Mouse (Mus musculus) ovary, postnatal 36 days (tissue): ENCODE data around the gene Gm13691.
A peak's percentile ranks its signal among the peaks of the same experiment; 100 is the strongest.
"Not testable (repeated sequence)": the region's sequence is repeated elsewhere in the genome, so short reads cannot be mapped to it uniquely, and the experiment has no call there.

ENCODE experiments used
- DNase-seq: peaks from one replicate; pipeline ENCODE4 v3.0.0; 2022; ENCODE audit warnings: low spot score, mixed read lengths

The Gm13691 gene

DNA sequence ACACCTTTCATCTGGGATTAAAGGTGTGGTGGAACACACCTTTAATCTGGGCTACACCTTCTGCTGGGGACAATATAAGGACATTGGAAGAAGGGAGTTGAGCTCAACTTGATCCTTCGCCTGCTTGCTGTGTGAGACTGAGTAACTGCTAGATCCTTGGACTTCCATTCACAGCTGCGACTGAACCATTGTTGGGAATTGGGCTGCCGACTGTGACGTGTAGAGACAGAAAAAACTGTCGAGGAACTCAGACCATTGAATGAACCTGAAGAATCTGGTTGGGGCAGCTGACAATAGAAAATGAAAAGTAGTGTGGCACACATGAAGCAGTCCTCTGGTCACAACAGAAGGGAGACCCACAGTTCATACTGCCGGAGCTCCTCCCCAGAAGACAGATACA lies at the start of gene Gm13691:
Gm13691 (plus strand) TSS at position 301 of the 400 bp plus-strand sequence.
- not testable (repeated sequence) for DNase-seq

- DNase-seq: peak; percentile 51
These were observed 49.4 kb upstream of the Gm13691 start, which contains the start of gene Zswim2 for GRCm38 (mm10) chr2:83940931-83941361. Gene Zswim2, minus strand, starts transcription at chr2:83941228.

DNA sequence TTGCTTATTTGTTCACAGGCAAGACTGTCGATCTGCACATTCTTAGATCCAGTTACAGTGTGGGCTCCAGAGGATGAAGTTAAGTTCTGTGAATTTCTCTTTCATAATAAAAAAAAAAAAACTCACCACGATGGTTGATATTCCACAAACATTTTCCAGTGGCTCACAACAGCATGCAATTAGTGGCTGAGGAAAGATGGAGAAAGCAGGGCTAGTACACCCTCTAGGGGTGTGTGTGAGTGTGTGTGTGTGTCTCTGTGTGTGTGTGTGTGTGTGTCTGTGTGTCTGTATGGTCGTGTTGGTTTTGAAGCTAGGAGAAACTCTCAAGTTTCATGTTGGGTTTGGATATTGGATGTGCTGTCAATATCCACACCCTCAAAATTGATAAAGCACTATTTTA lies 49.0 kb upstream of the Gm13691 start:
- DNase-seq: no peak

DNA sequence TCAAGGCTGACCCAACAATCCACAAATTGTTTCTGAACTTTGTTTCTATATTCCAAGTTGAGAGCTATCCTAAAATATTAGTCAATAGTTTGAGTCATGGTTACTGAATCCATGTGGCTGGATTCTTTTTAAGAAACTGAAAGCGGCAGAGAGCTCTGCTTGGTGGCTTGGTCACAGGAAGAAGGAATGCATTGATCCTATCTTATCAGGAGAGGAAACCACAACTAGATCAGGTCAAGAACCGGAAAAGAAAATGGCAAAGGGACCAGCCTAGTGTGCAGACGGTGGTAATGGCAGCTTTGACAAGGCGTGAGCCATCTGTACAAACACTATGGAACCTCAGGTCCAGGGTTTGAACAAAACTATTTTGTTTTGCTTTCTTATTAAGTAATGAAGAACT lies 48.6 kb upstream of the Gm13691 start:
- DNase-seq: no peak

GRCm38 (mm10) chr2:83955393-83955792 lies 35.0 kb upstream of the Gm13691 start, which contains the start of gene Gm13698:
Gene Gm13698, plus strand, starts transcription at chr2:83955693.
- not testable (repeated sequence) for DNase-seq

- not testable (repeated sequence) for DNase-seq
These were observed 29.1 kb upstream of the Gm13691 start, which contains the start of gene Gm13693 for GRCm38 (mm10) chr2:83961203-83961602. Gene Gm13693, plus strand, starts transcription at chr2:83961503.

DNA sequence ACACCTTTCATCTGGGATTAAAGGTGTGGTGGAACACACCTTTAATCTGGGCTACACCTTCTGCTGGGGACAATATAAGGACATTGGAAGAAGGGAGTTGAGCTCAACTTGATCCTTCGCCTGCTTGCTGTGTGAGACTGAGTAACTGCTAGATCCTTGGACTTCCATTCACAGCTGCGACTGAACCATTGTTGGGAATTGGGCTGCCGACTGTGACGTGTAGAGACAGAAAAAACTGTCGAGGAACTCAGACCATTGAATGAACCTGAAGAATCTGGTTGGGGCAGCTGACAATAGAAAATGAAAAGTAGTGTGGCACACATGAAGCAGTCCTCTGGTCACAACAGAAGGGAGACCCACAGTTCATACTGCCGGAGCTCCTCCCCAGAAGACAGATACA lies 23.3 kb upstream of the Gm13691 start, which contains the start of gene Gm13695:
Gm13695 (plus strand) TSS at position 301 of the 400 bp plus-strand sequence.
- not testable (repeated sequence) for DNase-seq

- not testable (repeated sequence) for DNase-seq
These were observed 17.5 kb upstream of the Gm13691 start, which contains the start of gene Gm13696 for GRCm38 (mm10) chr2:83972823-83973222. Gene Gm13696, plus strand, starts transcription at chr2:83973123.

DNA sequence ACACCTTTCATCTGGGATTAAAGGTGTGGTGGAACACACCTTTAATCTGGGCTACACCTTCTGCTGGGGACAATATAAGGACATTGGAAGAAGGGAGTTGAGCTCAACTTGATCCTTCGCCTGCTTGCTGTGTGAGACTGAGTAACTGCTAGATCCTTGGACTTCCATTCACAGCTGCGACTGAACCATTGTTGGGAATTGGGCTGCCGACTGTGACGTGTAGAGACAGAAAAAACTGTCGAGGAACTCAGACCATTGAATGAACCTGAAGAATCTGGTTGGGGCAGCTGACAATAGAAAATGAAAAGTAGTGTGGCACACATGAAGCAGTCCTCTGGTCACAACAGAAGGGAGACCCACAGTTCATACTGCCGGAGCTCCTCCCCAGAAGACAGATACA lies 11.7 kb upstream of the Gm13691 start, which contains the start of gene Gm13694:
Gm13694 (plus strand) TSS at position 301 of the 400 bp plus-strand sequence.
- not testable (repeated sequence) for DNase-seq

- DNase-seq: not testable (repeated sequence)
These were observed 5.9 kb upstream of the Gm13691 start, which contains the start of gene Gm13697 for GRCm38 (mm10) chr2:83984443-83984842. Gene Gm13697, plus strand, starts transcription at chr2:83984743.

DNA sequence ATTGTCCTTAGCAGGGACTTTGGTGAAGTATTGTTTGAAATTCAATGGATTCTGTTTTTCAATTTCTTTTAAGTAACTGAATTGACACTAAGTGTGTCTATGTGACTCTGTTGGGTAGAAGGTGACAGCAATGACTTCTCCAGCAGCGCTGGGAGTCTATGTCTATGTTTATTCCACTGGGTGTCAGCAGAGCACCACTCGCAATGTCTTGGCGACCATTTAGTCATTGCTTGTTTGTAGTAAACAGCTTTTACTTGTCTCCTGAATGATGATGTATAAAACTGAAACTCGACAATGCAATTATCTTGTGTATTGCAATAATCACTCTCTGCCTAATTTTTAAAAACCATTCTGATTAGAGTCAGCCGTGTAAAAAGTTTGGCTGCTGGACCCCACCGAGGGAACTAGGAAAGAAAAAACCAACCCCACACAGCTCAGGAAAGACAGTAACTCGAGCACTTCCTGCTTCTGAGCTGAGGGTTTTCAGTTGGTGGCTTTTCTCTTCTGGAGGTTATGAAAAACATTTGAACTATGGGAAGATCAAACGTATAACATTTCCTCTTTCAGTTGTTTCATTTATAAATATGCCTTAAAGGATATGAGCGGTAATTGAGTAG lies 3.4 kb downstream of the Gm13691 start:
- not testable (repeated sequence) for DNase-seq

- DNase-seq: not testable (repeated sequence)
These were observed 4.2 kb downstream of the Gm13691 start for GRCm38 (mm10) chr2:83994526-83994925.

DNA sequence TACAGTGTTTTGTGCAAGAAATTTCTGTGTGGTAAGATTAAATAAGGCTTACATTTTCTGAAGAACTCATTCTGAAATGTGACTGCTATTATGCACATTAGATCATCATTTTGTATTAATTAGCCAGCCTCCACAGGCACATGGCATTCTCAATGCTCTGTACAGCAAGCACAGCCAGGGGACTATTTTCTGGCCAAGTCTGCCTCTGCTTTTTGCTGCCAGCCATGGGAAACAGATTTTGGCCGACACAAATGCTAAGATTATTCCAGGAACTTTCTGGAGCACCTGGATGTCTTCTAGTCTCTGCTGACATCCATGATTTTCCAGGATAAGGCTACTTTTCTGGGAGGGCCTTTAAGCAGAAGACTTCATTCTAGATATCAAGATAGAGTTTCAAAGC lies 18.6 kb downstream of the Gm13691 start:
- no peak for DNase-seq

- DNase-seq: no peak
These were observed 19.5 kb downstream of the Gm13691 start for GRCm38 (mm10) chr2:84009818-84010217.

DNA sequence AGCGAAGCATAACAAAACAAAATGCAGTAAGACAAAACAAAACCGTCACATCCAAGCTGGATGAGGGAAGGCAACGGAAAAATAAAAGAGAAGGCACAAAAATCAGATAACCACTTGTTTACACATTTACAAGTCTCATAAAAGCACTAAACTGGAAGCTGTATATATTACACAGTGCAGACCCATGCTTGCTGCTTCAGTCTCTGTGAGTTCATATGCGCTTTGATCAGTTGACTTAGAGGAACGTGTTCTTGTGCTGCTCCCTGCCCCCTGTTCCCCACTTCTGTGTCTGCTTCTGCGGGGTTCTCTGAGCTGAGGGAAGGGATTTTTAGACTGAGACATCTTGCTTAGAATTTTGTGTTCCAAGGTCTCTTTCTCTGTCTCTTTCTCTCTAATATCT lies 24.2 kb downstream of the Gm13691 start:
- DNase-seq: no peak

GRCm38 (mm10) chr2:84016291-84016690 lies 25.9 kb downstream of the Gm13691 start:
- not testable (repeated sequence) for DNase-seq

- DNase-seq: no peak
These were observed 28.0 kb downstream of the Gm13691 start for GRCm38 (mm10) chr2:84018330-84018729.

DNA sequence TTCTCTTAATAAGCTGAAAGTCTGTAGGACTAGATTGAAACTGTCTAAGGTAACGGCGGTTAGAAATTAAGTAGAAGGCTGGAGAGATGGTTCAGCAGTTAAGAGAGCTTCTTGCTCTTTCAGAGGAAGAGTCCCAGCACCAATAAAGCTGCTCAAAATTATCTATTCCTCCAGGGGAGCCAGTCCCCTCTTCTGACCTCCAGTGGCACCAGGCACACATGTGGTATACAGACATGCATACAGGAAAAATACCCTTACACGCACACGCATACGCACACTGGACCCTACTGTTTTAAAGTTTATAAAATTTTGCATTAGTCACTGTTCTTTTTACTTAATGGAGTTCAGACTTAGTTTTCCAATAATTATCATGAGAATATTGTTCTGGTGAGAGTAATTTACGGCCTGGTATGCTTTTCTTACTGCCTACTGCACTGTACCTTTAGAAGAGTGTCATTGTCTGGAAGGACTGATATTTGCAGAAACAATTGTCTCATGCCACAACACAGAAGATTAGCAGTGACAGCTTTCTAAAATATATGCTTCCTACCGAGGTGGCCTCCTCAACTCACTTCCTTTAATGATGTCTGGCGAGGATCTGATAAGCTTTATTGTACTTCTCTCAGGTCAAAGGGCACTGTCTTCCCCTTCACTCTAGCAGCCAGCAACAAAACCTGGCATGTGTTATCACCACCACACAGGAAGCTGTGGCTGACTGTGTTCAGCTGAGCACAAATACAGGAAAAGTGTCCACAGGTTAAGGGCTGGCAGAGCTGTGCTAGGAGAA lies 29.4 kb downstream of the Gm13691 start:
- DNase-seq: no peak

GRCm38 (mm10) chr2:84021930-84022329 lies 31.6 kb downstream of the Gm13691 start:
- DNase-seq: no peak

GRCm38 (mm10) chr2:84022905-84023304 lies 32.6 kb downstream of the Gm13691 start:
- DNase-seq: no peak

DNA sequence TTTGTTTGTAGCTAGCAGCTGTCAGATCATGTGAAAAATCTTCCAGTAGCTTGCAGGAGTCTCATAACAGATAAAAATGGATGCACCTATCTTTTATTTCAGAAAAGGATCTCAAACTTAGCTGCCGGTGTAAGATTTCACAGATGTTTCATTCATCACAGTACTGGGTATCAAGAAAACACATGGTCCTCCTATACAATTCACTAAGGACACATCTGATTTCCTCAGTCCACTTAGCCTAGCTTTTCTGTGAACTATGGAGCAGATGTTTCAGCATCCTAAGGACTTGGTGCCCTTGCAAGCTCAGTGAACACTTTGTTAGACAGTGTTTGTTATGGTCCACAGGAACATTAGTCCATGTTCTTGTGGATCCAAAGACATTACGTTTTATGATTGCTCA lies 33.0 kb downstream of the Gm13691 start:
- no peak for DNase-seq

DNA sequence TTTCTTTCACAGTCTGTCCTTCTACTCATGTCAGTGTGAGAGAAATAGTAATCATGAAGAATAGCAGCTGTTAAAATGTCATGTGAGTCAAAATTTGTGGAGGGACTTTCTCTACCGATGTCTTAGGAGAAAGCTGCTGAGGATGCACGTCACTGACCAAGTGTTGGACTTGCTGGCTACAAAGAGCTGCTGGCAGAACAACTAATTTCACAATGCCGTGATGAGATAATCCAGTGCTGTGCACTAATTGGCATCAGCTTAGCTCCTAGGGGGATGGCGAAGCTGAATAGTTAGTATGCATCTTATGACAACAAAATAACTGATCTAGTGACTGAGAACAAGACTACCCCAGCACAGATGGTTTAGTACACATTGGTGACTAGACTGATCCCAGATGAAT lies 34.9 kb downstream of the Gm13691 start:
- no peak for DNase-seq

- no peak for DNase-seq
These were observed 42.2 kb downstream of the Gm13691 start for GRCm38 (mm10) chr2:84032505-84032904.
